Mouse (Mus musculus) E14TG2a.4 (cell line): Measurements from ENCODE around the gene Pawr.

ENCODE experiments used
- CTCF ChIP-seq: conservative IDR thresholded peaks from 2 replicates; pipeline ENCODE4 v1.5.1; 2014; ENCODE audit warnings: low read length
- POU5F1 ChIP-seq: IDR thresholded peaks from 2 replicates; pipeline ENCODE4 v1.6.1; 2014; ENCODE audit warnings: low read length, borderline replicate concordance

DNA sequence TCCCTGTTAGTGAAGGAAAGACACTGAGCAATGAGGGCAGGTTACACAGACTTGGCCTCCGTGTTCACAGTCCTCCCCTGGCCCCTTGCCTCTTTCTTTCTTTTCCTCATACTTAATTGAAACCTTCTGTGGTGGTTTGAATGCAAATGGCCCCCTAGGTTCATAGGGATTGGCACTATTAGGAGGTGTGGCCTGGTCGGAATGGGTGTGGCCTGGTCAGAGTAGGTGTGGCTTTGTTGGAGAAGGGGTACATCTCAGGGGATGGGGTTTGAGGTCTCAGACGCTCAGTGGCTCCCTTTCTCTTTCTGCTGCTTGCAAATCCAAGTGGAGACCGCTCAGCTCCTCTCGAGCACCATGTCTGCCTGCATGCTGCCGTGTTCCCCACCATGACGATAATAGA, 37.2 kb upstream of the Pawr start:
- no peak for TF ChIP-seq CTCF
- no peak for TF ChIP-seq POU5F1
